Mouse (Mus musculus): ENCODE data around the gene Nap1l4.
A peak's percentile ranks its signal among the peaks of the same experiment; 100 is the strongest.
"Not testable (repeated sequence)": the region's sequence is repeated elsewhere in the genome, so short reads cannot be mapped to it uniquely, and the experiment has no call there.

Gene Nap1l4

DNA sequence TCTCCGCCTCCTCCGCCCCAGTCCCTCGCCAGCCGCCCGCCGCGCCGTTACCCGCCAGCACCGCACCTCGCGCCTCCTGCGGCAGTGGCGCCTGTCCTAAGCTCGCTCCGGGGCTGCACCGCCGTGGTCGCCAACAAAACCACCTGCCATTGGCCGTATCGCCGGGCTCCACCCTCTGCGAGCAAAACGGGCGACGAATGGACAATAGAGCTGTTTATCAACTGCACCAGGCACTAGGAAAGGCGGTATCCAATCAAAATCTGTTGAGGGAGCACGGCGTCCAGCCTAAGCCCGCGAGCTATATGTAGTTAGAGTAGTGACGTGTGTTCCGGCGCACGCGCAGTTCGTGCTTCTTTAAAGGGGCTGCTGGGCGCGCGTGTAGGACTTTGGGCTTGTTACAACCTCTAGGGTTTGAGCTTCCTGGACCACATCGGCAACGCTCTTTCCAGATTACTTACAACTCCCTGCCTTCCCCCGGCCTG, at the start of gene Nap1l4:
TSS of gene Nap1l4 (minus strand) at position 131 of the 482 bp plus-strand sequence.
- DNase-seq (ENCODE audit: low spot score) = peak; percentile 100

DNA sequence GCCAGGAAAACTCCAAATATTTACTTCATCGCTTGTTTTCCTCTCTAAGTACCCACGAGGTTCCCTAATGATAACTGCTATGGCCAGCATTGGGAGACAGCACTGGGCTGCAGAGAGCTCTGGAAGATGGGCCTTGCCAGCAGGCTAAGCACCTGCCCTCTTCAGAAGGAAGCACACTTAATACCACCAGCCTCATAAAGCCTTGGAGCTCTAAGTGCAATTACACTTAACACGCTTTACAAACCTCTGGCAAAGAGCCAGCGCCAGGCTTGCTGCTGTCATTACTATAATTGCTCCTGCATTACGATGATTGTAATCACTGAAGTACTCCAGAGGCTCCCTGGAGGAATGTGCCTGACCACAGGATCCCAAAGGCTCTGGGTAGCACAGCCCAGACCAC, 46.0 kb upstream of the Nap1l4 start:
- no peak for DNase-seq (ENCODE audit: low spot score)

DNA sequence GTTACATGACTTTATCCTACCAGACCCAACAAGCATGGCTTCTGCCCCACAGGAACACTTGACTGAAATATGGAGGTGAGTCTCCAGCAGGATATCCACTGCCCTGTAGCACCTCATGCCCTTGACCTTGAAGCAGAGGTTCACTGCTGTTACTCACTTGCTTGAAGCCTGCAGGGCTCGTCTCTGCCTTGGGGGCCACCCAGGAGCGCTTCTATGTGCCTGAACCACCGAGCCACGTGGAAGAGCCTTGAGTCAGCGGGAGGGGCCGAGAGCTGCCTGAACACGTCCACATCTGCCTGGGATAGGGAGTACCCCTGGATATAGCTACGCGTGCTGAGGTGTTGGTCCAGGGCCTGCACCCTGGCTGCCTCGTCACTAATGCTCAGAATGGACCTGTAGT, 43.3 kb upstream of the Nap1l4 start:
- no peak for DNase-seq (ENCODE audit: low spot score)

DNA sequence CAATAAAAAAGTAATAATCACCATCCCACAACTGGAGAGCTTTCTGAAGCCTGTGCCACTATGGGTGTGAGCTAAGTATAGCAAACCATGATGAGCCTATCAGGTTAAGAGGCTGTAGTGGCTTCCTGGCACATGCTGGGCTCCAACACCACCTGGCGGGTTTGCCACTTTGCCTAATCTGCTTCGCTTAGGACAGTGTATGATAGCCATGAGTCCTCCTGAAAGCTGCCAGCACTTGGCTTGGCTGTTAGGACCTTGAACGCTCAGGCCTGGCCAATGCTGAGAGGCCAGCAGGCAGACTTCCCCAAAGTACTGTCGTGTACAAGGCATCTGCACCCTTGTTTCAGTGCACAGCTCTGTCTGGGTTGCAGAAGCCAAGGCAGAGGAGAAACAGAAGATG, 39.1 kb upstream of the Nap1l4 start:
- DNase-seq (ENCODE audit: low spot score) = no peak

DNA sequence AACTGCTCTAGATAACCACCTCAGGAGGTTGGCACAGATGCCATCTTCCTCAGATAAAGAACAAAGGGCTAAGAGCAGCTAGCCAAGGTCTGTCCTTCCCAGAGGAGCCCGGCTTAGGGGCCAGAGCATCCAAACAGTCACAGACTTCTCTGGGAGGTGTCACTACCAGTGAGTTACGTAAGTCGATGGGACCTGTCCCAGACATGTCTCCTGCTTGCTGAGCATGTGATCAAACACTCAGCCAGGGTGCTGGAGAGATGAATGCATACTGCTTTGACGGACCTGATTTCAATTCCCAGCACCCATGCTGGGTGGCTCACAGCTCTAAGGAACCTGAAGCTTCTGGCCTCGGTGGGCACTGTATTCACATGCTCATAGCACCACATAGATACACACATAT, 38.7 kb upstream of the Nap1l4 start:
- no peak for DNase-seq (ENCODE audit: low spot score)

DNA sequence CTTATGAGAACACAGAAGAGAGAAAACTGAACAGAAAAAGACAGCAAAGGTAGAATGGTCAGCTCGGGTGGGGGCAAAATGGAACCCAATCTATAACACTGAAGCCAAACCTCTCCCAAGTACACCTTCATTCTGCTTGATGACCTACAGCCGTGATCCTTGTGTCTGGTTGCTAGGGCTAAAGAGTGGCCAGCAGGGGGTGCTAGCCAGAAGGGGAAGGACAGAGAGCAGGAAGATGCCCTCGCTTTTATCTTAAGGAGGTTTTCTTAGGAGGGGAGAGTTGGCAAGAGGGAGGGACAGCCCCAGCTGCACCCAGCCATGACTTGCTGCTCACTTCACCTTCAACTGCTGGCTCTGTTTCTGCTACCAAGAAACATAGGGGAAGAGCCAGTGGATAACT, 35.0 kb upstream of the Nap1l4 start:
- peak; percentile 67 for DNase-seq (ENCODE audit: low spot score)

DNA sequence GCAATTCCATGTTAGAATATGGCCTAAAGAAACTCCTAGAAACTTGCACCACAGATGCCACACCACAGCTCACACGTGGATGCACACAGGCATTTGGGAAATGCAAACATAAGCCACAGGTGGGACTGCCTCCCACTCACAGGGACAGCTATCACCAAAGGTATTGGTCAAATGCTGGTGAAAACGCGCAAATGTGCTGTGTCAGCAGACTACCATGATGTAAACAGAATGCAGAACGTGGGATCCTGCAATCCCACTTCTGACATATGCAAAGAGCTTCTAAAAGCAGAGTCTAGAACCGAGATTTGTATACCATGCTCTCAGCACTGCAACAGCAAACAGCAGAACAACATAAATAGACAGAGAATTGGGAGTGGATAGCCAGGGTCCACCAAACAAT, 34.1 kb upstream of the Nap1l4 start:
- no peak for DNase-seq (ENCODE audit: low spot score)

DNA sequence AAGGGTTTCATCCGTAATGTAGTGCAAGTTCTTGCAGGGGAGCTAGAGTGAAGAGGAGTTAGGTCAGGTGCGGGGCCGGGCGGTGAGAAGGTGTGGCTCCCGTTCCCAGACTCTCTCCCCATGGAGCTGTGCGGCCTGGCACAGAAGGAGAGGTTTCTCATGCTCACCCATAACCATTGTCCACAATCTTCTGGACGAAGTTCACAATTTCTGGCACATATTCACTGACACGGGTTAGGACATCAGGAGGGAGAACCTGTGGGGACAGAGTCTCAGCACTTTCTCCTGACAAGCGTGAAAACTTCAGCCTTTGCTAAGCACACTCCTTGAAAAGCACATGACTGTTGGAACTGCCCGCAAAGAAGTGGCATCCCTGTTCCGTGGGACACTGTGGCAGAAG, 26.8 kb upstream of the Nap1l4 start:
- no peak for DNase-seq (ENCODE audit: low spot score)

DNA sequence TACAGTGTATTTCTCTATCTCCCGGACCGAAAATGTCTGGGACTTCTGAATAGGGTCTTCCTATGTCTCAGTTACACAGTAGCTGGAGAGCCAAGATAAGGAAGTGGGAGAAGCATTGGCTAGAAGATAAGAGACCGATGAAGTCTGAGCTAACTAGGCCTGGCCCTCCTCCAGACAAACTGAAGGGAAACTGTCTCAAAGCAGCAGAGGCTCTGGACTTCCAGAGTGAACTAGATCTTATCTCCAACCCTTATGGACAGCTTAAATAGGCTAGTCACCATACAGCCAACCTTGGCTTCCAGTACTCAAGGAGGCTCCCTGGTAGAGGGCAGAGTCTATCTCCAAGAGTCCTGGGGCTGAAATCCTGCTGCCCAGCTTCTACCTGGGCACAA, 16.7 kb upstream of the Nap1l4 start:
- no peak for DNase-seq (ENCODE audit: low spot score)

DNA sequence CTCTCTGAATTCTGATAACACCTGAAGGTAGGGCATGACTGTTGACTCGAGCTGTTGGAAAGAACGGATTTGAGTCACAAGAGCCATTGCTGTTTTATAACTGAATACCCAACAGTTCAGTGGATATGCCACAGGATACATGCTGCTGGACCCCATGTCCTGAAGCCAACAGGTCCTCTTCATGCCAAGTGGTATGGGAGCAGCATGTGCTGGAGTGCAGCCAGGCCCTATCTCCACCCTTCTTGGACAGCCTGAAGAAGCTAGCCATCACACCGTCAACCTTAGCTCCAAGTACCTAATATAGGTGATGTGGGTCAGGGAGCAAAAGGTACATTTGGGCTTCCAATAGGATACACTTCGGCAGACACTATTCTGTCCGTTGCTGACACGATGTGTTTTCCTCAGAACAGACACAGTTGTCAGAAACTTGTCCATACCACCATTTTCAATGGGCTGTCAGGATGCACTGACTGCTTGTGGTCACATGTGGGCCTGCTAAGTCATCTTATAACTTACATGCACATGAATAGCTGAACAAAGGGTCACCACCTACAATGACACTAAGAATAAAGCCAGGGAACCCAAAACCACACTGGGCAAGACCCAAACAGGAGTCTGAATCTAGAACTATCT, 16.2 kb upstream of the Nap1l4 start:
- no peak for DNase-seq (ENCODE audit: low spot score)

DNA sequence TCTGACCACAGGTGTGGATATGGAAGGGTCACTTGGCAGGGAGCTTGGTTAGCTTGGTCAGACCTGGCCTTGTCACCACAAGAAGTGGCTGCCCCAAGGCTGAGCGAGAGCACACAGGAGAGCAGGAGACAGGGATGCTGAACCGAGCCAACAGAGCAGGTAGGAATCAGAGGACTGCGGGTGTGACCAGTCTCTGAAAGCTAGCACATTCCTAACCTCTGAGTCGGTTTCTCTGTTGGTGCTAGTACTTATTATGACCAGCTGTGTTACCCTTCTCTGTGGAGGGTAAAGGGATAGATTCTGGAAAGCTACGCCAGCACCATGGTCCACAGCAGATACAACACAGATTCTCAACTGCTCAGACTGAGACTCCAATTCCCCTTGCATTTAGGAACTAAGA, 14.9 kb upstream of the Nap1l4 start:
- no peak for DNase-seq (ENCODE audit: low spot score)

DNA sequence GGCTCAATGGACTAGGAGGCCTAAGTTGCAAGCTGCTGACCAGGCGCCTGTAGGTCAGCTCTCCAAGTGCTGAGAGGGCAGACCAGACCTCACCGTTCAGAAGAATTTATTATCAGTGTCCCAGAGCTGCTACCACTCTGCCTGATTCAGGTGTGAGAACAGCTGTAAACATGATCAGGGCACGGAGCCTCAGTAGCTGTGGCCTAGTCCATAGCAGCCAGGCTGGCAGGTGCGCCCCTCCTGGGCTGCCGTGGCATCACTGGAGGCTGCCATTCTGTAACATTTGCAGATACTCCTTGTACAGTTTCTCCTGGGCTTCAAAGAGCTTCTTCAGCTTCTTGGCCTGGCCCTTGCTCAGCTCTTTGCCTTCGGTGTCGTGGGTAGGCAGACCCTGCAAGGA, 8.7 kb upstream of the Nap1l4 start:
- no peak for DNase-seq (ENCODE audit: low spot score)

DNA sequence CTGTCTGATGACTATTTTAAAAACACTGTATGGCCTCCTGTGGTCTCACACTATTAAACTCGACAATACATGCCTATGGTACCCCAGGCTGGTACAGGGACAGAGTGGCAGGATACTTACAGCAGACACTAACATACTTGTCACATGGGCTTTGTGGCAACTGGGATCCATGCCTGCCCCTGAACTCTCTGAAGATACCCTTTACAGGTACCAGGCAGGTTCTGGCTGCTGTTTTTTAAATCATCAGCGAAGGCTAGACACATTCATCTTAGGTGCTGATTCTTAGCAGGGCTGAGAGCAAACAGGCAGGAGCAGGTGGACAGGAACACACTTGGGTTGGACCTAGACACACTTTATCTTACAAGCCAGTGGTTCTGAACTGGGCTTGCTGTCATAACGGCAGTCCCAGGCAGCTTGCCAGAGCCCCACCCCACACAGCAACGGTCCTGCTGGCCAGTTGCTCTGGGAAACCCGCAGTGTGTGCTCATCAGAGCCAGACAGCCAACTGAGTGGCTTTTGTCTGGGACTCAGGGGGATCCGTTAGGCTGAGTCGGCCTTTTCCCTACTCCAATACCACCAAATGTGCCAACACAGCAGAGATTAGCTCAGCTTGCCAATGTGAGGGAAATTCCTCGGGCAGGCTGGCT, 8.2 kb upstream of the Nap1l4 start:
- DNase-seq (ENCODE audit: low spot score) = no peak

DNA sequence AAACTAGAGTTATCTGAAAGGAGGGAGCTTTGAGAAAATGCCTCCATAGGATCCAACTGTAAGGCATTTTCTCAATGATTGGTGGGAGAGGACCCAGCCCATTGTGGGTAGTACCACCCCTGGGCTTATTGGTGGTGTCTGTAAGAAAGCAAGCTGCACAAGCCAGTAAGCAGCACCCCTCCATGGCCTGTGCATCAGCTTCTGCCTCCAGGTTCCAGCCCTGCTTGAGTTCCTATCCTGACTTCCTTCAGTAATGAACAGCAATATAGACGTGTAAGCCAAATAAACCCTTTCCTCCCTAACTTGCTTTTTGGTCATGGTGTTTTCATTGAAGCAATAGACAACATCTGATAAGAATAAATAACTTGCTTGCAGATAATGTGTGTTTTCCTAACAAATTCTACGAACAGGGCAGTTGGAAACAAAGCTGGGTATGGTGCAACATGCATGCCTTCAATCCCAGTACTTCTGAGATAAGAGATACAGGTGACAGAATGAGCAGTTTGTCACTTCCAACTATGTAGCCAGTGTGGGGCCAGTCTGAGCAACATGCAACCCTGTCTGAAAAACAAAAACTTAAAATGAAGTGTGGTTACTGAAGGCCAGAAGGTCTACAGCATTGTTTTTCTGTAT, 798 bp upstream of the Nap1l4 start:
- no peak for DNase-seq (ENCODE audit: low spot score)

DNA sequence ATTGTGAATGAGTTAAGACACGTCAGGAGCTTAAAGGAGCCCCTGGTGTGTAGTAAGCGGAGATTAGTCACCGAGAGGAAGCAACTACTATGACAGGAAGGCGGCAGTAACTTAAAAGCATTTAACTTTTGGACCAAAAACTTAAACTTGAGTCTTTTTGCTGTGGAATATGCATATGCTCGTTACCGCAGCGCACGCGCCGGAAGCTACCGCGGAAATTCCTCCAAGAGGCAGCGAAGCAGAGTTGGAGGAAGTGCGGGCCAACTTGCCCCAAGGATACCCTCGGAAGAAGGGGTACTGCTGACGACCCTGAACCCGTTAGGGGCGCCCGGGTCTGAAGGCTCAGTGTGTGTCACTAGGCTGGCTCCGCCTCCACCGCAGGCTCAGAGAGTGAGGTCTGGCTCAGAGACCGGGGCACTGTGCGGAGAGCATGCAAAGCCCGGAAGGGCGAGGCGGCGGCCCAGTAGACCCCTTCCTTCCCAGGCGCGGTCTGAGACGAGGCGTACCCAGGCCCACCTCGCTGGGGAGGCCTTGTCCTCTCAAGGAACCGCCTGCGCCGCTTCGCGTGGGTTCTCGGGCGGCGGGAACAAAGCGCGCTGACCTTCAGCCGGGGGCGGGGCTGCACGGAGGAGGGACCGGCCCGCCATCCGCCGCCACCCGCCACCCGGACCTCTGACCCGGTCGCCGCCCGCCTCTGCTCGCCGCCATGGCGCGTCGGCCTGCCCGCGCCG, 510 bp downstream of the Nap1l4 start:
- peak; percentile 76 for DNase-seq (ENCODE audit: low spot score)

DNA sequence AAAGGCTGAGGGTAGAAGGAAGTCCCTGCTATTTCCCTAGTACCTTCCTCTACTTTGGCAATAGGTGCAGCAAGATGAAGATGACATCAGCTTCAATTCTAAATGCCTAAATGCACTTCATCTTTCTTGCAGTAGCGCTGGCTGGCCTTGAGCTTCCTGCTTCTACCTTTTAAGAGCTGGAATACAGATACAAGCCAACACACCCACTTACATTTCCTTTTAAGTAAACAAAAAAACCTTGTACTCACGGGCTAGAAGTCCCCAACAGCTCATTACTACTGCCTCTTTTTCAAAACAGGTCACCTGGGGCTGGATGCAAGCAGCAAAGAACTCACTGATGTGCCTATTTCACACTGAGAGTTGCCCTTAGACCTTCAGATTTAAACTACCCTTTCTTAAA, 2.4 kb downstream of the Nap1l4 start:
- no peak for DNase-seq (ENCODE audit: low spot score)

DNA sequence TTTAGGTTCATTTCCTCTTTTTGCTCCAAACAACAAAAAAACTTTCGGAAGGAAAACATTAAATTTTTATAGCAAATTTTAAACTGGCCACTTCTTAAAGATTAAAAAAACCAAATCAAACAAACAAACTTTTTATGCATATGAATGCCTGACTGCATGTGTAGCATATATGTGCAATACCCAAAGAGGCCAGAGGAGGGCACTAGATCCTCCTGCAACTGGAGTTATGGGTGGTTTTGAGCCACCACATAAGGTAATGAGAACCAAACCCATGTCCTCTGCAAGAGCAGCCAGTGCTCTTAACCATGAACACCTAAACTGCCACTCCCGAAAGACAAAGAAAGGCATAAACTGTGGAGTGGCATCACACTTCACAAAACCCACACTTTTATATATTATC, 4.5 kb downstream of the Nap1l4 start:
- peak; percentile 34 for DNase-seq (ENCODE audit: low spot score)

DNA sequence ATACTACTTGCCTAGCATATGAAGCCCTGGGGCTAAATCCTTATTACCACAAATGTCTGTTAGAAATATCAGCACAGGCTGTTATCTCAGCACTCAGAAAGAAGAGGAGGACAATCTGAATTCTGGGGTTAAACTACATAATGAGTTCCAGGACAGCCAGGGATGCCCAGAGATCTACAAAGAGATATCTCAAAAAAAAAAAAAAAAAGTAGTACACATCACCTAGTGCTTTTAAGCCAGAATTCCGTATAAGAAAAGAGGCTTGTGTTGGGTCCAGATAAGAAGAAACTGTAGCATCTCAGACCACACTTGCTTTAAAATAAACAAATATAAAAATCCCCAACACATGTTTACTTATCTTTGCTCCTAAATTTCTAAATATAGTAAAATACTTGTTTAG, 10.2 kb downstream of the Nap1l4 start:
- no peak for DNase-seq (ENCODE audit: low spot score)

DNA sequence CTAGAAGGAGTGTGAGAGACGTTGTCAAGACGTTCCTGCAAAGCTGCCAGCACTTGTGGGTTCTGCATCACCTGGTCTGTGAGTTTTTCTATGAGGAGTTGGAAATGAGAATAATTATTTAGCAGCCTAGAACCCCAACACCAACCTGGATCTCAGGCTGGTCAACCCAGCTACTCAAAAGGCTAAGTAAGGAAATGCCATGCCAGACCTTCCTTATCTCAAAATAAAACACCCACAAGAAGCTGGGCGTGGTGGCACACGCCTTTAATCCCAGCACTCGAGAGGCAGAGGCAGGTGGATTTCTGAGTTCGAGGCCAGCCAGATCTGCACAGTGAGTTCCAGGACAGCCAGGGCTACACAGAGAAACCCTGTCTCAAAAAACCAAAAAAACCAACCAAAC, 10.7 kb downstream of the Nap1l4 start:
- DNase-seq (ENCODE audit: low spot score) = not testable (repeated sequence)

DNA sequence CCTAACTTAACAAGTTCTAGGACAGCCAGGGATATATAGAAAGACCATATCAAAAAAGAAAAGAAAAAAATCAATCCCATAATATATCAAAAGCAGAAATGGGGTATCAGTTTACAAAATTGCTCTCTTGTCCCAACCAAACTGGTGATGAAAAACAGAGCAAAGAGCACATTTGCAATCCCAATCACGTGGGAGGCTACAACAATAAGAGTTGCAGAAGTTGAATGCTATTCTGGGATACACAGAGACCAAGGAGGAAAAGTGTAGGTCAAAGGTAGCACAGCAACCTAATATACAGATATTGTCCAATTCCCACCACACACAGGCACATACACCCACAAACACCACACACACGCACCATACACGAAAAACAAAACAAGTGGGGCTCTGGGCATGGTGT, 12.7 kb downstream of the Nap1l4 start:
- no peak for DNase-seq (ENCODE audit: low spot score)

DNA sequence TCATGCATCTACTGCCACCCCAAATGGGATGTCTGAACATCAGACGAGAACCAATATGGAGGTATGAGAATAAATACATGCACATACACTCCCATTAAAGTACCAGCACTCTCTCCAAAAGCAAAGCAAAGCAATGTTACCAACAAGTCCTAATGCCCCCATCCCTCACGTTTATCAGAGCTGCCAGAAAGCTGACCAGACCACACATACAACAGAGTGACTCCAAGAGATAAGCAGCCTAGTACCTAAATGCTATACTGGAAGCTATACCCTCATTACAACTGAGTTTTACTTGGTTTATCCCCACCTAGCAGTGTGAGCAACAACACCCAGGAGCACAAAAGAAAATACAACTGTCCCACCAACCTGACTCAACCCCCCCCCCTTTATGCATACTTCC, 15.6 kb downstream of the Nap1l4 start:
- DNase-seq (ENCODE audit: low spot score) = no peak

DNA sequence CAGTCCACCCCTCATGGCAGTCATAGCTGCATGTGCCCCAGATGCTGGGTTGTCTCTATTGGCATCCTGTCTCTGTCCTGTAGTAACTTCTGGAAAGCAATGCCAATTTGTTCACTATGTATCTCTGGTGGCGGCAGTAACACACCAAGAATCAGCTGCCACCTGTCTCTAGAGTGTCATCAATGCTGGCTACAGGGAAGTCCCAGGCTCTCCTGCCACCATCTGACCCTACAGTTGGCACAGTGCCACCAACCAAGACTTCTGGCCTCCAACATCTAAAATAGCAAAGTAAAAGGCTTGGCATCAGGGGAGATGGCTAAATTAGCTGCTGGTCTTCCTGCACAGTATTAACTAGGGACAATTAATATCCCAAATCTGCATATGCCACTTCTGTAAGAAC, 16.5 kb downstream of the Nap1l4 start:
- no peak for DNase-seq (ENCODE audit: low spot score)

DNA sequence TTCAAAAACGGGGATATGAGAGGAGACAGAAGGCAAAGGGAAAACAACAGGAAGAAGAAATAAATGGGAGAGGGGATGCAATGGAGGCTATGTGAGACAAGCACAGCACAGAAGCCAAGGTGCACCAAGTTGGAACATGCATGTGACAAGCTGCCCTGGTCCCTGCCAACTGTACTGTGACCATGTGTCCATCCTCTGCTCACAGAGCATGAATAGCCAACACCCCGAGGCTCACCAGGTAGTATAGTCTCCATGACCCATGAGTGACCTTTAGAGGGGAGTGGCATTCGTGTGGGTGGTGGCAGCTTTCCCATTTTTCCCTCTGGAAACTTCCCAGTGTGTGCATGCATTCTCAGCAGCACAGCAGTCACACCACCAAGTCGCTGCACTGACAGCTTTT, 29.6 kb downstream of the Nap1l4 start:
- DNase-seq (ENCODE audit: low spot score) = no peak
